Mouse (Mus musculus) ES-Bruce4 (cell line): ENCODE results near the gene Bcl7a. TPM values are rescaled to one million over a fixed set of nuclear protein-coding genes. Genes with fewer than 3 reads are reported as not detected.

ENCODE experiments used
- H3K27ac ChIP-seq: 2 replicates; pipeline ENCODE4 v1.5.1; 2012; ENCODE audit warnings: low read length, inconsistent platforms; ENCODE audit not compliant: insufficient read depth
- H3K27me3 ChIP-seq: 2 replicates; pipeline ENCODE4 v1.6.1; 2012; ENCODE audit warnings: mild to moderate bottlenecking, low read length, inconsistent platforms; ENCODE audit not compliant: control insufficient read depth, poor library complexity, insufficient read depth, severe bottlenecking
- H3K36me3 ChIP-seq: 2 replicates; pipeline ENCODE4 v1.6.1; 2012; ENCODE audit warnings: inconsistent platforms, mild to moderate bottlenecking, low read length, moderate library complexity; ENCODE audit not compliant: control insufficient read depth, poor library complexity, insufficient read depth, severe bottlenecking
- H3K4me1 ChIP-seq: one replicate; pipeline ENCODE4 v1.8.1; 2011; ENCODE audit warnings: low read length; ENCODE audit not compliant: control insufficient read depth, insufficient read depth
- H3K4me3 ChIP-seq: 2 replicates; pipeline ENCODE4 v1.5.1; 2011; ENCODE audit warnings: low read depth, mild to moderate bottlenecking, low read length
- H3K9ac ChIP-seq: 2 replicates; pipeline ENCODE4 v1.6.1; 2012; ENCODE audit warnings: low read depth, mild to moderate bottlenecking, inconsistent platforms; ENCODE audit not compliant: poor library complexity, severe bottlenecking
- H3K9me3 ChIP-seq: replicated peaks from 2 replicates; pipeline ENCODE4 v1.6.1; 2012; ENCODE audit warnings: mild to moderate bottlenecking, low read length, inconsistent platforms; ENCODE audit not compliant: control insufficient read depth, poor library complexity, insufficient read depth, severe bottlenecking
- CTCF ChIP-seq: IDR thresholded peaks from one replicate; pipeline ENCODE4 v1.8.1; 2011; ENCODE audit warnings: low read depth, low read length
- EP300 ChIP-seq: IDR thresholded peaks from 2 replicates; pipeline ENCODE4 v1.6.1; 2011; ENCODE audit warnings: low read depth, low read length; ENCODE audit not compliant: insufficient read depth
- POLR2A ChIP-seq: IDR thresholded peaks from one replicate; pipeline ENCODE4 v1.8.1; 2011; ENCODE audit warnings: low read length; ENCODE audit not compliant: insufficient read depth
- polyA plus RNA-seq: library from polyadenylated mRNA; stranded (reverse); fragments of >200 nt; gene quantifications from 2 replicates; pipeline ENCODE4 v1.2.4, GENCODE M21; 2011; ENCODE audit warnings: low read depth; ENCODE audit not compliant: missing spikeins, insufficient read depth, insufficient read length

Gene Bcl7a
- polyA plus RNA-seq, 1 experiment: 25.4 TPM

- no peaks in the 10 kb centered on the region for H3K9me3 ChIP-seq
- H3K27ac ChIP-seq: no peak overlapping the region
- H3K27me3 ChIP-seq: no peaks in the 10 kb centered on the region
- no peaks in the 10 kb centered on the region for H3K36me3 ChIP-seq
- H3K9ac ChIP-seq: no peak overlapping the region
- no peak overlapping the region for H3K4me3 ChIP-seq
- H3K4me1 ChIP-seq: no peaks in the 10 kb centered on the region
- TF ChIP-seq EP300 (no peak), POLR2A (no peak), CTCF (no peak)
Measured at GRCm38 (mm10) chr5:123326006-123326750, 17.5 kb upstream of the Bcl7a start.

GRCm38 (mm10) chr5:123326751-123327148, 16.9 kb upstream of the Bcl7a start:
- H3K27ac ChIP-seq: no peak overlapping the region
- TF ChIP-seq EP300 (no peak), POLR2A (no peak), CTCF (no peak)
- no peaks in the 10 kb centered on the region for H3K9me3 ChIP-seq
- H3K9ac ChIP-seq: no peak overlapping the region
- no peaks in the 10 kb centered on the region for H3K27me3 ChIP-seq
- no peaks in the 10 kb centered on the region for H3K4me1 ChIP-seq
- no peaks in the 10 kb centered on the region for H3K36me3 ChIP-seq
- no peak overlapping the region for H3K4me3 ChIP-seq

GRCm38 (mm10) chr5:123327686-123328085, 15.9 kb upstream of the Bcl7a start:
- Histone ChIP-seq H3K9ac (no peak overlapping the region), H3K27ac (no peak overlapping the region), H3K9me3 (no peaks in the 10 kb centered on the region), H3K4me3 (no peak overlapping the region), H3K4me1 (no peaks in the 10 kb centered on the region), H3K27me3 (no peaks in the 10 kb centered on the region), H3K36me3 (no peaks in the 10 kb centered on the region)
- TF ChIP-seq EP300: no peak
- no peak for TF ChIP-seq POLR2A
- no peak for TF ChIP-seq CTCF

- Histone ChIP-seq H3K27ac (no peak overlapping the region), H3K27me3 (no peaks in the 10 kb centered on the region; the same call in 1 of the 2 replicates), H3K4me3 (no peak overlapping the region), H3K36me3 (no peaks in the 10 kb centered on the region), H3K9ac (no peak overlapping the region), H3K9me3 (no peaks in the 10 kb centered on the region), H3K4me1 (no peaks in the 10 kb centered on the region)
- TF ChIP-seq EP300 (no peak), CTCF (no peak), POLR2A (no peak)
Measured at GRCm38 (mm10) chr5:123333566-123333965, 10.1 kb upstream of the Bcl7a start.

GRCm38 (mm10) chr5:123336205-123336961, 7.3 kb upstream of the Bcl7a start:
- Histone ChIP-seq H3K9me3 (no peaks in the 10 kb centered on the region), H3K4me1 (no peaks in the 10 kb centered on the region), H3K36me3 (no peaks in the 10 kb centered on the region), H3K9ac (no peak overlapping the region), H3K27me3 (no peaks in the 10 kb centered on the region; the same call in 1 of the 2 replicates), H3K4me3 (no peak overlapping the region), H3K27ac (no peak overlapping the region)
- TF ChIP-seq CTCF: no peak
- no peak for TF ChIP-seq EP300
- no peak for TF ChIP-seq POLR2A

GRCm38 (mm10) chr5:123338463-123338862, 5.2 kb upstream of the Bcl7a start:
- no peak overlapping the region for H3K9ac ChIP-seq
- H3K27me3 ChIP-seq: no peaks in the 10 kb centered on the region; the same call in 1 of the 2 replicates
- H3K36me3 ChIP-seq: no peaks in the 10 kb centered on the region
- H3K4me3 ChIP-seq: no peak overlapping the region
- H3K4me1 ChIP-seq: no peaks in the 10 kb centered on the region
- no peak overlapping the region for H3K27ac ChIP-seq
- H3K9me3 ChIP-seq: no peaks in the 10 kb centered on the region
- TF ChIP-seq POLR2A: no peak
- TF ChIP-seq EP300: no peak
- TF ChIP-seq CTCF: no peak
